ENCODE assay signal across 29 mouse cellular contexts in the genomic region with DNA sequence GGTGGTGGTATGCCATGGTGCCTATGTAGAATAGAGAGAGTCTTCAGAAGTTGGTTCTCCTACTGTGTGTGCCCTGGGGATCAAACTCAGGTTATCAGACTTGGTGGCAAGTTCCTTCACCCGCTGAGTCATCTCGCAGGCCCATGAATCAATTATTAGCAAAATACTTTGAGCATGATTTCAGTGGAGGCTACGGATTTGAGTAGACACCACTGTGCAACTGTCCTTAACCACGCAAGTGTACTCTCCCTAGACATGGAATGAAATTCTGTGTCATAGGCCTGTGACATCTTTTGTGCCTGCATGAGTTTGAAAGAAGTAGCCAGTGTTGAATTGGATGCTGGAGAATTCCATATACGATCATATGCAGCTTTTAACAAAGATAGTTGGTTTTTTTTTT. TPM values are rescaled to one million over a fixed set of nuclear protein-coding genes. Genes with fewer than 3 reads are reported as not detected.
"Had no signal": no experiment of that assay in that cellular context is flagged by ENCODE, and none has a peak within 500 bp of the region (broad histone marks: within the 10 kb centered on the region; RNA-seq: fewer than 3 reads in every experiment).

No protein-coding gene starts in this region.

- H3K4me2 ChIP-seq: heart, embryonic 11.5 days; heart, embryonic 13.5 days; heart, embryonic 15.5 days; hindbrain, embryonic 13.5 days; hindbrain, embryonic 15.5 days; kidney, embryonic 15.5 days; limb, embryonic 12.5 days; limb, embryonic 15.5 days; liver, embryonic 12.5 days had no signal

- H3K27me3 ChIP-seq: heart, embryonic 15.5 days; hindbrain, embryonic 15.5 days; kidney, embryonic 15.5 days; limb, embryonic 12.5 days; limb, embryonic 15.5 days had no signal

- ATAC-seq: hindbrain, postnatal 0 days; intestine, embryonic 16.5 days; liver, embryonic 12.5 days had no signal

- H3K4me3 ChIP-seq: heart, adult 2 months; heart, embryonic 13.5 days; heart, embryonic 15.5 days; hindbrain, embryonic 13.5 days; hindbrain, embryonic 15.5 days; kidney, embryonic 15.5 days; limb, embryonic 12.5 days; liver, embryonic 12.5 days had no signal

- DNase-seq: gastrocnemius, postnatal 36 days; heart, adult 11 months; heart, adult 2 months; heart, postnatal 14 days; heart, postnatal 36 days; kidney, adult 11 months; kidney, adult 2 months; kidney, adult 9 months; kidney, postnatal 14 days; kidney, postnatal 36 days; layer of hippocampus, adult 9-11 months; layer of hippocampus, postnatal 36 days; left cerebral cortex, postnatal 4 days had no signal

- H3K36me3 ChIP-seq: heart, embryonic 13.5 days; heart, embryonic 15.5 days; hindbrain, embryonic 13.5 days; hindbrain, embryonic 15.5 days; kidney, embryonic 15.5 days; limb, embryonic 12.5 days; limb, embryonic 15.5 days; liver, embryonic 12.5 days had no signal

- H3K27ac ChIP-seq: heart, adult 2 months; heart, embryonic 13.5 days; heart, embryonic 15.5 days; hindbrain, embryonic 13.5 days; hindbrain, embryonic 15.5 days; hindbrain, postnatal 0 days; kidney, embryonic 15.5 days; kidney, postnatal 0 days; limb, embryonic 15.5 days; liver, embryonic 12.5 days; liver, embryonic 14.5 days had no signal

- H3K9me3 ChIP-seq: heart, embryonic 13.5 days; heart, embryonic 15.5 days; hindbrain, embryonic 13.5 days; hindbrain, embryonic 15.5 days; kidney, embryonic 15.5 days; limb, embryonic 12.5 days; limb, embryonic 15.5 days; liver, embryonic 12.5 days had no signal

- H3K9ac ChIP-seq: heart, embryonic 13.5 days; heart, embryonic 15.5 days; hindbrain, embryonic 13.5 days; hindbrain, embryonic 15.5 days; kidney, embryonic 15.5 days; limb, embryonic 12.5 days; limb, embryonic 15.5 days; liver, embryonic 12.5 days; liver, embryonic 14.5 days had no signal

RNA-seq across cellular contexts. Expression of a gene that starts 0.6 kb away (rescaled TPM):
- total RNA-seq: heart, adult 2 months; heart, postnatal 14 days; heart, postnatal 36 days; hematopoietic stem cell, adult 5-6 weeks; hindbrain, postnatal 0 days; liver, adult 2 months had no signal
- polyA plus RNA-seq: kidney, adult 2 months; large intestine, adult 2 months; liver, adult 2 months had no signal
